Mouse (Mus musculus) frontal cortex, adult 2 months (tissue): ENCODE measurements around the gene Krt20. TPM values are rescaled to one million over a fixed set of nuclear protein-coding genes. Genes with fewer than 3 reads are reported as not detected.

Experiments
- DNase-seq, 2 experiments: peaks; one replicate each; pipeline ENCODE4 v3.0.0; 2022; ENCODE audit warnings: low spot score in 1 of 2; ENCODE audit errors: extremely low spot score in 1 of 2
- polyA plus RNA-seq: library from polyadenylated mRNA; depleted of rRNA; stranded (reverse); fragments of >200 nt; gene quantifications from 2 replicates; pipeline ENCODE4 v1.2.3, GENCODE M21; 2012; rRNA removed

Gene Krt20
- polyA plus RNA-seq, 1 experiment: 0.08 TPM

- DNase-seq: no peak
These were observed 23.3 kb downstream of the Krt20 start for GRCm38 (mm10) chr11:99414463-99415147.

GRCm38 (mm10) chr11:99413247-99413646 lies 24.7 kb downstream of the Krt20 start:
- peak in 1 of 2 experiments; percentile 78 for DNase-seq

- DNase-seq: no peak
These were observed 31.8 kb downstream of the Krt20 start for GRCm38 (mm10) chr11:99406186-99406585.

- DNase-seq: no peak
These were observed 37.9 kb downstream of the Krt20 start for GRCm38 (mm10) chr11:99399956-99400549.

- no peak for DNase-seq
These were observed 39.1 kb downstream of the Krt20 start for GRCm38 (mm10) chr11:99398832-99399231.

GRCm38 (mm10) chr11:99398084-99398483 lies 39.9 kb downstream of the Krt20 start:
- DNase-seq: no peak

GRCm38 (mm10) chr11:99396661-99397060 lies 41.3 kb downstream of the Krt20 start:
- no peak for DNase-seq

GRCm38 (mm10) chr11:99396034-99396433 lies 41.9 kb downstream of the Krt20 start:
- no peak for DNase-seq

- DNase-seq: peak in 1 of 2 experiments; percentile 48
These were observed 45.5 kb downstream of the Krt20 start for GRCm38 (mm10) chr11:99392492-99392891.

GRCm38 (mm10) chr11:99391375-99391774 lies 46.6 kb downstream of the Krt20 start:
- no peak for DNase-seq

GRCm38 (mm10) chr11:99390866-99391265 lies 47.1 kb downstream of the Krt20 start:
- no peak for DNase-seq

- DNase-seq: no peak
These were observed 48.7 kb downstream of the Krt20 start, which contains the start of gene Krt10 for GRCm38 (mm10) chr11:99389264-99389663. Gene Krt10, minus strand, starts transcription at chr11:99389364.

- DNase-seq: no peak
These were observed 49.3 kb downstream of the Krt20 start for GRCm38 (mm10) chr11:99388661-99389060.

GRCm38 (mm10) chr11:99385813-99386721 lies 51.9 kb downstream of the Krt20 start:
- peak; percentile 71 to 91 for DNase-seq

- peak; percentile 46 to 91 for DNase-seq
These were observed 58.4 kb downstream of the Krt20 start for GRCm38 (mm10) chr11:99379568-99379967.

Other genes starting within 250 kb of the Krt20 start
- gene Smarce1, start 207.1 kb downstream of the Krt20 start, polyA plus RNA-seq: 93.5 and 97.6 TPM in 2 replicates
- gene Krt222, start 194.1 kb downstream of the Krt20 start, polyA plus RNA-seq: 21.4 and 22.9 TPM in 2 replicates
- not detected in 2 replicates for gene Krt24, start 152.9 kb downstream of the Krt20 start, polyA plus RNA-seq
- gene Krt25, start 115.2 kb downstream of the Krt20 start, polyA plus RNA-seq: 0.06 and 0.15 TPM in 2 replicates
- gene Krt26, start 100.2 kb downstream of the Krt20 start, polyA plus RNA-seq: 0.06 TPM in 1 of 2 replicates, not detected in the other
- 0.19 TPM in 1 of 2 replicates, not detected in the other for gene Krt27, start 87.0 kb downstream of the Krt20 start, polyA plus RNA-seq
- gene Krt28, start 63.2 kb downstream of the Krt20 start, polyA plus RNA-seq: 0.17 TPM in 1 of 2 replicates, not detected in the other
- gene Krt10, start 48.8 kb downstream of the Krt20 start, polyA plus RNA-seq: 9.3 and 11.7 TPM in 2 replicates
- gene Krt12, start 15.9 kb downstream of the Krt20 start, polyA plus RNA-seq: 6.7 and 9.7 TPM in 2 replicates
- 0.15 TPM in 1 of 2 replicates, not detected in the other for gene Krt23, start 55.0 kb upstream of the Krt20 start, polyA plus RNA-seq
- gene Krt39, start 83.2 kb upstream of the Krt20 start, polyA plus RNA-seq: not detected in 2 replicates
- 0.08 TPM in 1 of 2 replicates, not detected in the other for gene Krt40, start 105.0 kb upstream of the Krt20 start, polyA plus RNA-seq
- not detected in 2 replicates for gene Krtap3-3, start 112.7 kb upstream of the Krt20 start, polyA plus RNA-seq
- not detected in 2 replicates for gene Krtap3-2, start 118.7 kb upstream of the Krt20 start, polyA plus RNA-seq
- not detected in 2 replicates for gene Gm11939, start 121.3 kb upstream of the Krt20 start, polyA plus RNA-seq
- not detected in 2 replicates for gene Krtap3-1, start 128.5 kb upstream of the Krt20 start, polyA plus RNA-seq
- not detected in 2 replicates for gene Krtap1-5, start 142.9 kb upstream of the Krt20 start, polyA plus RNA-seq
- not detected in 2 replicates for gene Krtap1-4, start 145.5 kb upstream of the Krt20 start, polyA plus RNA-seq
- gene Krtap1-3, start 153.2 kb upstream of the Krt20 start, polyA plus RNA-seq: not detected in 2 replicates
- not detected in 2 replicates for gene Krtap9-3, start 160.0 kb upstream of the Krt20 start, polyA plus RNA-seq
- gene Gm11938, start 165.2 kb upstream of the Krt20 start, polyA plus RNA-seq: not detected in 2 replicates
- gene Gm11937, start 172.0 kb upstream of the Krt20 start, polyA plus RNA-seq: not detected in 2 replicates
- not detected in 2 replicates for gene Krtap2-4, start 176.7 kb upstream of the Krt20 start, polyA plus RNA-seq
- not detected in 2 replicates for gene Gm11562, start 182.3 kb upstream of the Krt20 start, polyA plus RNA-seq
- gene Krtap4-1, start 190.1 kb upstream of the Krt20 start, polyA plus RNA-seq: not detected in 2 replicates
- not detected in 2 replicates for gene Krtap4-2, start 196.9 kb upstream of the Krt20 start, polyA plus RNA-seq
- not detected in 2 replicates for gene Krtap4-7, start 205.9 kb upstream of the Krt20 start, polyA plus RNA-seq
- not detected in 2 replicates for gene Gm11555, start 212.1 kb upstream of the Krt20 start, polyA plus RNA-seq
- gene Gm11563, start 220.8 kb upstream of the Krt20 start, polyA plus RNA-seq: not detected in 2 replicates
- not detected in 2 replicates for gene Krtap4-6, start 227.8 kb upstream of the Krt20 start, polyA plus RNA-seq